In the genomic region with DNA sequence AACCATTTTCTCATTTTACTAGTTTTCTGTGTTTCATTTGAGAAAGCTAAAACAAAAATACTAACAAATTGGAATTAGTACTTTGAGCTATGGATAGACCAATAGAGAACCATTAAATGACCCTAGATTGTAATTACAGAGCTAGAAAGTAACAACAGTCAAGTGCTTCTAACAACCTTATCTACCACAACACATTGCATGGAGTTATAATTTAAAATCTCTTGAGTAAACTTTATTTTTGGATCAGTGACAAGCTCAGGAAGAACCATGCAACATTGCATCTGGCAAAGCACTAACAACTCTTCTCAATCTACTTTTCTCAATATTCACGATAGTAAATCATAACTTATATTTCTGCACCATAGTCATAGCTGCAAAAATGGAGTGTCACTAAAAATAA, we compare ENCODE assay signal across 20 mouse cellular contexts.
"Had no signal": no experiment of that assay in that cellular context is flagged by ENCODE, and none has a peak within 500 bp of the region (broad histone marks: within the 10 kb centered on the region; RNA-seq: fewer than 3 reads in every experiment).

No protein-coding gene starts in this region.

- H3K9me3 ChIP-seq: megakaryocyte, embryonic 14.5 days; midbrain, embryonic 10.5 days; midbrain, embryonic 12.5 days; neural tube, embryonic 13.5 days; neural tube, embryonic 15.5 days had no signal

- H3K36me3 ChIP-seq: midbrain, embryonic 10.5 days; midbrain, embryonic 12.5 days; neural tube, embryonic 13.5 days; neural tube, embryonic 15.5 days had no signal

- H3K9ac ChIP-seq: lung, embryonic 14.5 days; midbrain, embryonic 12.5 days; neural tube, embryonic 13.5 days; neural tube, embryonic 15.5 days had no signal

- H3K4me3 ChIP-seq: megakaryocyte, embryonic 14.5 days; midbrain, embryonic 10.5 days; midbrain, embryonic 12.5 days; myocyte; neural tube, embryonic 13.5 days; neural tube, embryonic 15.5 days had no signal

- H3K27ac ChIP-seq: midbrain, embryonic 10.5 days; midbrain, embryonic 12.5 days; neural tube, embryonic 13.5 days; neural tube, embryonic 15.5 days had no signal

- DNase-seq: lung, adult 18-20 months; lung, embryonic 14.5 days; lung, postnatal 10 days; lung, postnatal 4 days; midbrain, embryonic 14.5 days; retina, postnatal 1 day; right cerebral cortex, adult 18-20 months; right cerebral cortex, postnatal 25 days; right cerebral cortex, postnatal 4 days; spleen, adult 18-20 months; thymus, adult 18-20 months; thymus, postnatal 14 days; thymus, postnatal 36 days had no signal

- H3K4me1 ChIP-seq: midbrain, embryonic 10.5 days; midbrain, embryonic 12.5 days; neural tube, embryonic 13.5 days; neural tube, embryonic 15.5 days had no signal

- H3K27me3 ChIP-seq: megakaryocyte, embryonic 14.5 days; midbrain, embryonic 12.5 days; neural tube, embryonic 13.5 days; neural tube, embryonic 15.5 days had no signal

- ATAC-seq: midbrain, embryonic 16.5 days had no signal

- H3K4me2 ChIP-seq: lung, embryonic 14.5 days; midbrain, embryonic 12.5 days; neural tube, embryonic 13.5 days; neural tube, embryonic 15.5 days had no signal
